Mouse (Mus musculus) cerebellum, adult 2 months (tissue): ENCODE data around the gene Ak2.

Experiments used
- CTCF ChIP-seq: fragments of 200-500 bp; IDR thresholded peaks from 2 replicates; pipeline ENCODE4 v1.5.1; 2011; ENCODE audit warnings: low read depth, mild to moderate bottlenecking, control low read depth, low read length, moderate library complexity, borderline replicate concordance; ENCODE audit not compliant: insufficient read depth
- POLR2A ChIP-seq: fragments of 200-500 bp; IDR thresholded peaks from 2 replicates; pipeline ENCODE4 v1.6.1; 2011; ENCODE audit warnings: low read length, control low read depth, borderline replicate concordance; ENCODE audit not compliant: insufficient read depth

- TF ChIP-seq CTCF = peak; percentile 88
- no peak for TF ChIP-seq POLR2A
These were observed 20.6 kb upstream of the Ak2 start for GRCm38 (mm10) chr4:128971065-128971694.
